Mouse (Mus musculus): ENCODE measurements around the gene Cxcl17. TPM values are rescaled to one million over a fixed set of nuclear protein-coding genes. Genes with fewer than 3 reads are reported as not detected.

Gene Cxcl17
- not detected in 2 replicates for polyA plus RNA-seq (2012; rRNA removed)

GRCm38 (mm10) chr7:25412833-25413441 is at the start of gene Cxcl17:
Gene Cxcl17, minus strand, starts transcription at chr7:25412886.

GRCm38 (mm10) chr7:25398610-25399009 is 14.1 kb downstream of the Cxcl17 start, which contains the start of gene Lipe:
Gene Lipe, minus strand, starts transcription at chr7:25398710.

GRCm38 (mm10) chr7:25369058-25369749 is 43.5 kb downstream of the Cxcl17 start, which contains the start of gene Cnfn:
Gene Cnfn, minus strand, starts transcription at chr7:25369724.

Other genes with a start within 250 kb of the Cxcl17 start
- 2.7 and 3.4 TPM in 2 replicates for gene Pou2f2, start 233.2 kb downstream of the Cxcl17 start, polyA plus RNA-seq (2012; rRNA removed)
- 83.3 and 98.6 TPM in 2 replicates for gene Dedd2, start 192.3 kb downstream of the Cxcl17 start, polyA plus RNA-seq (2012; rRNA removed)
- 13.4 and 14.1 TPM in 2 replicates for gene Zfp526, start 191.5 kb downstream of the Cxcl17 start, polyA plus RNA-seq (2012; rRNA removed)
- 120 and 151 TPM in 2 replicates for gene Gsk3a, start 175.0 kb downstream of the Cxcl17 start, polyA plus RNA-seq (2012; rRNA removed)
- gene Erf, start 162.1 kb downstream of the Cxcl17 start, polyA plus RNA-seq (2012; rRNA removed): 42.5 and 52.2 TPM in 2 replicates
- gene Cic, start 145.2 kb downstream of the Cxcl17 start, polyA plus RNA-seq (2012; rRNA removed): 59.1 and 73.7 TPM in 2 replicates
- gene Pafah1b3, start 114.9 kb downstream of the Cxcl17 start, polyA plus RNA-seq (2012; rRNA removed): 223 and 250 TPM in 2 replicates
- not detected in 2 replicates for gene Prr19, start 111.5 kb downstream of the Cxcl17 start, polyA plus RNA-seq (2012; rRNA removed)
- 0.59 and 0.71 TPM in 2 replicates for gene Tmem145, start 106.8 kb downstream of the Cxcl17 start, polyA plus RNA-seq (2012; rRNA removed)
- gene Megf8, start 95.7 kb downstream of the Cxcl17 start, polyA plus RNA-seq (2012; rRNA removed): 41.9 and 44.2 TPM in 2 replicates
- gene Cnfn, start 43.2 kb downstream of the Cxcl17 start, polyA plus RNA-seq (2012; rRNA removed): 0.77 TPM in 1 of 2 replicates, not detected in the other
- gene Lipe, start 14.2 kb downstream of the Cxcl17 start, polyA plus RNA-seq (2012; rRNA removed): 26.7 and 33.9 TPM in 2 replicates
- gene Ceacam1, start 64.7 kb upstream of the Cxcl17 start, polyA plus RNA-seq (2012; rRNA removed): 822 and 1,160 TPM in 2 replicates
- gene Ceacam2, start 127.0 kb upstream of the Cxcl17 start, polyA plus RNA-seq (2012; rRNA removed): 1.6 and 2.0 TPM in 2 replicates
- 0.65 and 1.7 TPM in 2 replicates for gene Erich4, start 203.0 kb upstream of the Cxcl17 start, polyA plus RNA-seq (2012; rRNA removed)
- 86.7 and 94.4 TPM in 2 replicates for gene Dmac2, start 206.5 kb upstream of the Cxcl17 start, polyA plus RNA-seq (2012; rRNA removed)
- 14.8 and 18.0 TPM in 2 replicates for gene B3gnt8, start 213.8 kb upstream of the Cxcl17 start, polyA plus RNA-seq (2012; rRNA removed)
- 124 and 131 TPM in 2 replicates for gene Bckdha, start 246.1 kb upstream of the Cxcl17 start, polyA plus RNA-seq (2012; rRNA removed)
- 73.3 and 77.2 TPM in 2 replicates for gene Exosc5, start 246.3 kb upstream of the Cxcl17 start, polyA plus RNA-seq (2012; rRNA removed)